Mouse (Mus musculus) midbrain, embryonic 14.5 days (tissue): Measurements from ENCODE around the gene Sec24d. TPM values are rescaled to one million over a fixed set of nuclear protein-coding genes. Genes with fewer than 3 reads are reported as not detected.
"Not testable (repeated sequence)": the region's sequence is repeated elsewhere in the genome, so short reads cannot be mapped to it uniquely, and the experiment has no call there.

Experiments used
- ATAC-seq: fragments of 200-750 bp; cut with Nextera tagmentation; 2 replicates; pipeline ENCODE4 v1.8.0; 2017; ENCODE audit warnings: moderate number of reproducible peaks, moderate library complexity; ENCODE audit not compliant: low FRiP score, low TSS enrichment
- DNase-seq: peaks from one replicate; pipeline ENCODE4 v3.0.0-alpha.2; 2015
- H3K27ac ChIP-seq: fragments of 300-500 bp; sonication (generic); replicated peaks from 2 replicates; pipeline ENCODE4 v1.5.1; 2014; ENCODE audit warnings: mild to moderate bottlenecking, low read depth, low read length, moderate library complexity
- H3K27me3 ChIP-seq: fragments of 300-500 bp; sonication (generic); 2 replicates; pipeline ENCODE4 v1.6.1; 2014; ENCODE audit warnings: low read length, control low read depth, mixed read lengths; ENCODE audit not compliant: control insufficient read depth, insufficient read depth
- H3K36me3 ChIP-seq: fragments of 300-500 bp; sonication (generic); 2 replicates; pipeline ENCODE4 v1.6.1; 2014; ENCODE audit warnings: low read length, control low read depth; ENCODE audit not compliant: control insufficient read depth, insufficient read depth
- H3K4me1 ChIP-seq: fragments of 300-500 bp; sonication (generic); 2 replicates; pipeline ENCODE4 v1.6.1; 2014; ENCODE audit warnings: mild to moderate bottlenecking, antibody characterized with exemption, low read length, control low read depth; ENCODE audit not compliant: control insufficient read depth, insufficient read depth
- H3K4me2 ChIP-seq: fragments of 300-500 bp; sonication (generic); 2 replicates; pipeline ENCODE4 v1.6.1; 2014; ENCODE audit warnings: mild to moderate bottlenecking, low read length, moderate library complexity
- H3K4me3 ChIP-seq: fragments of 300-500 bp; sonication (generic); replicated peaks from 2 replicates; pipeline ENCODE4 v1.5.1; 2014; ENCODE audit warnings: low read depth, low read length
- H3K9ac ChIP-seq: fragments of 300-500 bp; sonication (generic); replicated peaks from 2 replicates; pipeline ENCODE4 v1.6.1; 2014; ENCODE audit warnings: mild to moderate bottlenecking, low read length, moderate library complexity
- H3K9me3 ChIP-seq: fragments of 300-500 bp; sonication (generic); 2 replicates; pipeline ENCODE4 v1.6.1; 2016; ENCODE audit warnings: low read length, control low read depth, mixed read lengths; ENCODE audit not compliant: control insufficient read depth
- WGBS: fragments of 180-500 bp; shearing (Covaris S2); extraction: QIAGEN DNeasy Blood & Tissue Kit; methylation state at CpG from one replicate; pipeline ENCODE4 v1.1.7; 2014; 5-methylcytosine and 5-hydroxymethylcytosine counted together
- polyA plus RNA-seq: library from polyadenylated mRNA; unstranded; fragments of >200 nt; fragmentation: Nextera tagmentation; extraction: Ambion mirVana; gene quantifications from 2 replicates; pipeline ENCODE4 v1.2.1, GENCODE M21; 2014

The Sec24d gene
- polyA plus RNA-seq, 1 experiment from 2014 or later = 12.0 TPM

DNA sequence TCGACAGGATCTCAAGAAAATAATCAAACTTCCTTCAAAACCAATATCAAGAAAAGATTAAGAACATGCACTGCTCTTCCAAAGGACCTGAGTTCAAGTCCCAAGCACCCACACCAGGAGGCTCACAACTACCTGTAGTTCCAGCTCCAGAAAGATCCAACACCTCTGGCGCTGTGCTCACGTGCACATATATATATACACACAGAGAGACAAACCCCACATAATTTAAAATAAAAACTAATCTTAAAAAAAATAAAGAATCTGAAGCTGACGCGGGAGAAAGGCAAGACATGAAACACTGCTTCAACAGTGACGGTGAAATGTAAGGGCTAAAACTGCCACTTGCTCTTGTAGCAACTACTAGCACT is 117.8 kb downstream of the Sec24d start:
- Histone ChIP-seq H3K4me2 (peak overlapping the region; percentile 76), H3K27me3 (no peaks in the 10 kb centered on the region), H3K4me1 (peaks cover 6% of the 10 kb centered on the region), H3K9me3 (no peaks in the 10 kb centered on the region), H3K9ac (peak overlapping the region; percentile 68), H3K36me3 (peaks cover 12% of the 10 kb centered on the region; the same call in 1 of the 2 replicates), H3K4me3 (peak overlapping the region; percentile 66), H3K27ac (peak overlapping the region; percentile 86; the same call in 1 of the 2 replicates)
- ATAC-seq = no peak
- 12% methylated on average over 6 of the region's 6 CpGs for WGBS
- peak; percentile 4 for DNase-seq

GRCm38 (mm10) chr3:123385486-123386156 is 118.4 kb downstream of the Sec24d start, which contains the start of gene Mettl14:
TSS of gene Mettl14 (minus strand) at chr3:123386108.
- ATAC-seq = peak; percentile 99
- DNase-seq = peak; percentile 99
- peaks cover 6% of the 10 kb centered on the region for H3K4me1 ChIP-seq
- H3K9ac ChIP-seq = peak within 1 kb of the TSS; percentile 68
- no peaks in the 10 kb centered on the region for H3K9me3 ChIP-seq
- H3K36me3 ChIP-seq = peaks cover 10% of the 10 kb centered on the region; the same call in 1 of the 2 replicates
- H3K4me3 ChIP-seq = peak within 1 kb of the TSS; percentile 66
- under 1% methylated on average over 41 of the region's 41 CpGs for WGBS
- no peaks in the 10 kb centered on the region for H3K27me3 ChIP-seq
- peak within 1 kb of the TSS; percentile 76 for H3K4me2 ChIP-seq
- H3K27ac ChIP-seq = peak within 1 kb of the TSS; percentile 86

- not testable (repeated sequence) for H3K36me3 ChIP-seq, H3K9me3 ChIP-seq, H3K27me3 ChIP-seq, H3K4me1 ChIP-seq
- peak overlapping the region; percentile 68; the same call in 1 of the 2 replicates for H3K9ac ChIP-seq
- H3K4me2 ChIP-seq = peak overlapping the region; percentile 76
- 16% methylated on average over 12 of the region's 12 CpGs for WGBS
- ATAC-seq (peak; percentile 75), DNase-seq (peak; percentile 47)
- H3K4me3 ChIP-seq = peak overlapping the region; percentile 66
- peak overlapping the region; percentile 86 for H3K27ac ChIP-seq
Observed at GRCm38 (mm10) chr3:123386157-123386780, 119.0 kb downstream of the Sec24d start.

DNA sequence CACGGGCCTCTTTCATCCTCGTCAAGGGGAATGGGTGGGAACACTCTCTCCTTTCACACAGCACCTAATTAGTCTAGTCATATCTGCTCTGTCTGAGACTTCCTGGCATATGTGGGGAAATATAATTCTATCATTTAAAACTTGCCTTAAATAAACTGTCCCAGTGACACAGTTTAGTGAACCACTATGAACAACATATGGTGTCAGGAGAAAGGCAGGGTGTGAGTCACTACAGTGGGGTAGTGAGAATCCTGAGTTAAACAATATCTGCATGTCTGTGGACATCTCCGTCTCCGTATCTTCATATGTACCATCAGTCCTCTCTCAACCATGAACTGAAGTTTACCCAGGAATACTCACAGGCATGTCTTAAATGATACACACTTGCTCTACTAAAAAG is 123.9 kb downstream of the Sec24d start:
- Histone ChIP-seq H3K9ac (no peak overlapping the region), H3K4me2 (no peak overlapping the region), H3K27ac (no peak overlapping the region), H3K36me3 (no peaks in the 10 kb centered on the region), H3K27me3 (no peaks in the 10 kb centered on the region), H3K4me1 (no peaks in the 10 kb centered on the region), H3K9me3 (no peaks in the 10 kb centered on the region), H3K4me3 (no peak overlapping the region)
- ATAC-seq = no peak
- no peak for DNase-seq
- 82% methylated on average over 4 of the region's 4 CpGs for WGBS

- Histone ChIP-seq H3K9me3 (no peaks in the 10 kb centered on the region), H3K9ac (no peak overlapping the region), H3K4me2 (no peak overlapping the region), H3K4me3 (no peak overlapping the region), H3K27me3 (no peaks in the 10 kb centered on the region), H3K27ac (no peak overlapping the region), H3K4me1 (no peaks in the 10 kb centered on the region), H3K36me3 (no peaks in the 10 kb centered on the region)
- DNase-seq (no peak), ATAC-seq (no peak)
- 90% methylated on average over 5 of the region's 5 CpGs for WGBS
Observed at GRCm38 (mm10) chr3:123395611-123396010, 128.4 kb downstream of the Sec24d start.

- no peak overlapping the region for H3K4me3 ChIP-seq
- ATAC-seq (no peak), DNase-seq (no peak)
- H3K4me2 ChIP-seq = no peak overlapping the region
- H3K4me1 ChIP-seq = no peaks in the 10 kb centered on the region
- no peak overlapping the region for H3K27ac ChIP-seq
- H3K27me3 ChIP-seq = no peaks in the 10 kb centered on the region
- WGBS = 87% methylated on average over 9 of the region's 9 CpGs
- no peak overlapping the region for H3K9ac ChIP-seq
- no peaks in the 10 kb centered on the region for H3K36me3 ChIP-seq
- no peaks in the 10 kb centered on the region for H3K9me3 ChIP-seq
Observed at GRCm38 (mm10) chr3:123397562-123398481, 130.6 kb downstream of the Sec24d start.

DNA sequence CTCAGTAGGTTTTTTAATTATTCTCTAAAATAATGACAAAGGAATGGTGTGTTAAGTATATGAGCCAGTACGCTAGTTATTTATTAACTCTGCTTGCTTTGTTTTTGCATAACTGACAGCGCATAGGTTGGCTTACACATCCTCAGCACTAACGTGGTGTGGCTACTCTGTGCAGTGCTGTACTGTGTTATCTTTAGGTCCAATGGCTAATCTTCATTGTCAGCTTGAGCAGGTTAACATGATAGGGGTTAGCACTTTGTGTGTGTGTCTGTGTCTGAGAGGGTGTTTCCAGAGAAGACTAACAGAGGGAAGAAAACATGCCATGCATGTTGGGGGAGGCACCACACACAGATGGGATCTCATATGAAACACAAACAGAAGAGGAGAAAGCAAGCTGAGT is 137.7 kb downstream of the Sec24d start:
- Histone ChIP-seq H3K27ac (no peak overlapping the region), H3K9ac (no peak overlapping the region), H3K9me3 (no peaks in the 10 kb centered on the region), H3K4me3 (no peak overlapping the region), H3K27me3 (no peaks in the 10 kb centered on the region), H3K36me3 (no peaks in the 10 kb centered on the region), H3K4me2 (no peak overlapping the region), H3K4me1 (no peaks in the 10 kb centered on the region)
- ATAC-seq = no peak
- WGBS = 86% methylated on average over 3 of the region's 3 CpGs
- DNase-seq = no peak

- 87% methylated on average over 6 of the region's 6 CpGs for WGBS
- Histone ChIP-seq H3K4me1 (no peaks in the 10 kb centered on the region), H3K4me2 (no peak overlapping the region), H3K9me3 (no peaks in the 10 kb centered on the region), H3K36me3 (no peaks in the 10 kb centered on the region), H3K4me3 (no peak overlapping the region), H3K27ac (no peak overlapping the region), H3K9ac (no peak overlapping the region), H3K27me3 (no peaks in the 10 kb centered on the region)
- no peak for ATAC-seq
- DNase-seq = no peak
Observed at GRCm38 (mm10) chr3:123411821-123412578, 144.7 kb downstream of the Sec24d start.
